Mouse (Mus musculus) G1E (cell line): Measurements from ENCODE around the gene Rbpj.

Source experiments
- CTCF ChIP-seq: IDR thresholded peaks from 2 replicates; pipeline ENCODE4 v1.5.1; 2012; ENCODE audit warnings: low read depth, low read length, inconsistent platforms, mixed read lengths
- TAL1 ChIP-seq: conservative IDR thresholded peaks from 2 replicates; pipeline ENCODE4 v1.6.1; 2012; ENCODE audit warnings: low read depth, low read length, inconsistent platforms, mixed read lengths

DNA sequence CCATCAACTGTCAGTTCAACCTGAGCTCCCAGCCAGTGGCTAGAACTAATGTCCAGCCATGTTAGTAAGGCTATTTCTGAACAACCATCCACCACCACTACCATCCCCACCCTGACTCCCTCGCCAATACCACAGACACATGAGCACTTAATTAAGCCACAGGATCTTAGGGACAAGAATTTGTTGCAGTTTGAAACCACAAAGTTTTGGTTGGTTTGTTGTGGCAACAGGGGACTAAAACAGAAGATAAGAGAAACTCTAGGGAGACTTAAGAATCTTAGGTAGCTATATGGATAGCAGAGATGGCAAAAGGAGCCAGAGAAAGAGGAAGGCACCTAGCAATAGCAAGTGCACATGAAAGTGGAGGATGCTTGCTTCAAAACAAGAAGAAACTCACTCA lies 45.2 kb upstream of the Rbpj start:
- TF ChIP-seq CTCF: no peak
- TF ChIP-seq TAL1: no peak
